Mouse (Mus musculus) kidney, embryonic 16.5 days (tissue): ENCODE data around the gene Flvcr2. TPM values are rescaled to one million over a fixed set of nuclear protein-coding genes. Genes with fewer than 3 reads are reported as not detected.

ENCODE experiments used
- ATAC-seq: fragments of 200-750 bp; cut with Nextera tagmentation; 2 replicates; pipeline ENCODE4 v1.8.0; 2017; ENCODE audit warnings: moderate TSS enrichment; ENCODE audit not compliant: low FRiP score, low TSS enrichment
- H3K27ac ChIP-seq: fragments of 300-500 bp; sonication (generic); 2 replicates; pipeline ENCODE4 v1.5.1; 2014; ENCODE audit warnings: low read length
- H3K27me3 ChIP-seq: fragments of 300-500 bp; sonication (generic); 2 replicates; pipeline ENCODE4 v1.6.1; 2014; ENCODE audit warnings: low read length, control low read depth, mixed read lengths; ENCODE audit not compliant: insufficient read depth
- H3K36me3 ChIP-seq: fragments of 300-500 bp; sonication (generic); 2 replicates; pipeline ENCODE4 v1.6.1; 2014; ENCODE audit warnings: low read length, control low read depth, mixed read lengths; ENCODE audit not compliant: insufficient read depth
- H3K4me1 ChIP-seq: fragments of 300-500 bp; sonication (generic); 2 replicates; pipeline ENCODE4 v1.6.1; 2014; ENCODE audit warnings: low read length, control low read depth, mixed read lengths; ENCODE audit not compliant: insufficient read depth
- H3K4me2 ChIP-seq: fragments of 300-500 bp; sonication (generic); replicated peaks from 2 replicates; pipeline ENCODE4 v1.6.1; 2014; ENCODE audit warnings: low read depth, low read length
- H3K4me3 ChIP-seq: fragments of 300-500 bp; sonication (generic); 2 replicates; pipeline ENCODE4 v1.5.1; 2014; ENCODE audit warnings: mild to moderate bottlenecking, low read length
- H3K9ac ChIP-seq: fragments of 300-500 bp; sonication (generic); replicated peaks from 2 replicates; pipeline ENCODE4 v1.6.1; 2014; ENCODE audit warnings: low read length
- H3K9me3 ChIP-seq: fragments of 300-500 bp; sonication (generic); 2 replicates; pipeline ENCODE4 v1.6.1; 2016; ENCODE audit warnings: low read length, control low read depth
- WGBS: fragments of 180-500 bp; shearing (Covaris S2); extraction: QIAGEN DNeasy Blood & Tissue Kit; methylation state at CpG from one replicate; pipeline ENCODE4 v1.1.7; 2014; 5-methylcytosine and 5-hydroxymethylcytosine counted together
- polyA plus RNA-seq: library from polyadenylated mRNA; unstranded; fragments of >200 nt; fragmentation: Nextera tagmentation; extraction: Ambion mirVana; gene quantifications from 2 replicates; pipeline ENCODE4 v1.2.1, GENCODE M21; 2015

Gene Flvcr2
- polyA plus RNA-seq, 1 experiment from 2014 or later = 7.1 TPM

DNA sequence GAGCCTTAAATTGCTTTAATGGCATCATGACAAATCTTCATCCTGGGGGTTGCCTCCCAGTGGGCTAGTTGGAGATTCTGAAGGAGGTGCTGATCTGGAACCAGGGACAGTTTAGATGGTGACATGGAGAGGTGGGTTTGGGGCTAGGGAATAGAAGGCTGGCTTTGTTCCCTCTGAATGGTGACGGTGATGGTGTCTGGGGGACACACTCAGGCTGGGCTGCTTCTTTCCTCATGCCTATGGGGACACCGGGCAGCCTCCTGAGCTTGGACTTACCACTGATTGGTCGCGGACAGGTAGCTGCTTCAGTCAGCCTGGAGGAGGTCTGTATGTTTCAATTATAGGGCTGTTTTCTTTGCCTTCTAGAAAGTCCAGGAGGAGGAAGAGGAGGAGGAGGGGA lies 65.3 kb downstream of the Flvcr2 start:
- Histone ChIP-seq H3K9ac (no peak overlapping the region), H3K4me3 (no peak overlapping the region), H3K36me3 (peaks cover 12% of the 10 kb centered on the region), H3K9me3 (no peaks in the 10 kb centered on the region), H3K4me1 (peaks cover 15% of the 10 kb centered on the region), H3K4me2 (no peak overlapping the region), H3K27ac (no peak overlapping the region), H3K27me3 (no peaks in the 10 kb centered on the region)
- no peak for ATAC-seq
- WGBS = 99% methylated on average over 4 of the region's 4 CpGs

DNA sequence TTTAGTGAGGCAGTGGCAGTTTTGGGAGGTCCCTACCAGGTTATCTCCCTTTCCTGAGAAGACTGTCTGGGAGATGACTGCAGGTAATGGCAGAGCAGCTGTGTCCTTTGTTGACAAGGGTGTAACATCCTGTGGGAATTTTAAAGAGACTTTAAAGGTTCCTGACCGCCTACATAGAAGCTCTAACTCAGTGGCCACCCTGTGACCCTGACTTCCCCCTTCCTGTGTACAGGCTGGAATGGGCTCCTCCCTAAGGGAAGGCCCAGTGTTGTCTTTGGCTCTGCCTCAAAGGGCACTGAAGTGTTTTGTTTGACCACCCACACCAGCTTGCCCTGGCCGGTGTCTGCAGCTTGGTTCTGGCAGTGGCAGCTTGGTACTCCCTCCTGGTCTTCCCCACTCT lies 67.3 kb downstream of the Flvcr2 start:
- H3K9ac ChIP-seq = no peak overlapping the region
- H3K27ac ChIP-seq = no peak overlapping the region
- H3K9me3 ChIP-seq = no peaks in the 10 kb centered on the region
- peaks cover 15% of the 10 kb centered on the region for H3K4me1 ChIP-seq
- H3K4me2 ChIP-seq = no peak overlapping the region
- no peaks in the 10 kb centered on the region for H3K27me3 ChIP-seq
- WGBS = 13% methylated on average over 2 of the region's 2 CpGs
- peak; percentile 92 for ATAC-seq
- no peak overlapping the region for H3K4me3 ChIP-seq
- peaks cover 20% of the 10 kb centered on the region for H3K36me3 ChIP-seq

DNA sequence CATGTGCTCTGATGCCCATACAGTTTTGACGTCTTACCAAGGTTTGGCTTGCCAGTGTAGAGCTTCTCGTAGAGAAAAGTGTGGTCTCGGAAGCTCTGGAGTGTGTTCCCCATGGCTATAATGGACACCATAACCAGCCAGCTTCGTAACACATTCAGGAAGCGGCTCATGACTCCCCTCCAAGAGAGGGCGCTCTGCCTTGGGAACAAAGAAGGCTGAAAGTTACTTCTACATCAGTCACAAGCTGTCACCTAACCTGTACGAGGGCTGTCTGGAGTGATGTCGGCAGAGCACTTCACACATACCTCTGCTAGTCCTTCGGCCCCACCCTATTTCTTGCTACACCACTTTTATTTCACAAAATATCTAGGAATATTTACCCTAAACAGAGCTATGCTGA lies 75.7 kb downstream of the Flvcr2 start:
- Histone ChIP-seq H3K4me1 (peaks cover 9% of the 10 kb centered on the region), H3K27me3 (no peaks in the 10 kb centered on the region), H3K4me2 (no peak overlapping the region), H3K36me3 (peaks cover 18% of the 10 kb centered on the region), H3K9ac (no peak overlapping the region), H3K27ac (no peak overlapping the region), H3K4me3 (no peak overlapping the region), H3K9me3 (no peaks in the 10 kb centered on the region)
- no peak for ATAC-seq
- 82% methylated on average over 9 of the region's 9 CpGs for WGBS

DNA sequence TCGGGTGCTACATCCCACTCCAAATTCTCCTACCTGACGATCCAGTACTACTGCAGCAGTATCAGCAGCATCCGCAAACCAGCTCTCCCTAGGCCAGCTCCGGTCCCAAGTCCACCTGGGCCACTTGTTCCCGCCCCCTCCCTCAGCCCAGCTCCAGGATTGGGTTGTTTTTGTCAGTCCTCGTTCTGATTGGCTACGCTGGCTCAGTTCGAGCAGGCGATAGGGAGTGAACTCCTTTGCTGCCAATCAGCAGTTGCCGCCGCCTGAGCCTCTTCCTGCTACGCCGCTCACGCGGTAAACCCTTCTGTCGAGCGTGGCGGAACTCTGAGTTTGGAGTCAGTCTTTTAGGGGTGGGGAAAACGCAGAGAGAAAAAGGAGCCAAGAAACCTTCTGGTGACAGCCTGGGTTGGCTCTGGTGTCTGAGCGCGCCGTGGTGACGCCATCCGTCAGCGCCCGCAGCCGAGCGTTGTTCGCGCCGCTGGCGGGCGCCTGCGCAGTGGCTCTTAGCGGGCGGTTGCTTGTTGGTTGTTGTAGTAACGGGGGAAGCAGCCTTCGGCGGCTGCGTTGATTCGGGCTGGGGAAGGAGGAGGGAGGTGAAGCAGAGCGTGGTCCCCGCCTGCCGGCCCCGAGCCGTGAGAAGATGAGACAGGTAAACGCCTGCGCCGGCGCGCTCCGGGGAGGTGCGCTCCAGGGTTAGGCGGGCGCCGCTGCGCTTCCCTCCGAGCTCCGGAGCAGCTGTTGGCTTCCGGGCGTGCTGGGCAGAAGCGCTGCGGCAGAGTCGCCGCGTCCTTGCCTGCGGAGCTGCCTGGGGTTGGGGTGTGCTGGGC lies 78.3 kb downstream of the Flvcr2 start, which contains the start of the genes Erg28 and Ttll5:
Gene Erg28, minus strand, starts transcription at position 113 of the 827 bp plus-strand sequence.
Gene Ttll5, plus strand, starts transcription at position 222 of the 827 bp plus-strand sequence.
- Histone ChIP-seq H3K4me3 (peak within 1 kb of the TSS; percentile 82), H3K9ac (peak within 1 kb of the TSS; percentile 77), H3K36me3 (peaks cover 9% of the 10 kb centered on the region), H3K4me2 (peak within 1 kb of the TSS; percentile 83), H3K9me3 (no peaks in the 10 kb centered on the region), H3K4me1 (peaks cover 9% of the 10 kb centered on the region), H3K27ac (peak within 1 kb of the TSS; percentile 98), H3K27me3 (no peaks in the 10 kb centered on the region)
- ATAC-seq = peak; percentile 99
- under 1% methylated on average over 63 of the region's 67 CpGs for WGBS

DNA sequence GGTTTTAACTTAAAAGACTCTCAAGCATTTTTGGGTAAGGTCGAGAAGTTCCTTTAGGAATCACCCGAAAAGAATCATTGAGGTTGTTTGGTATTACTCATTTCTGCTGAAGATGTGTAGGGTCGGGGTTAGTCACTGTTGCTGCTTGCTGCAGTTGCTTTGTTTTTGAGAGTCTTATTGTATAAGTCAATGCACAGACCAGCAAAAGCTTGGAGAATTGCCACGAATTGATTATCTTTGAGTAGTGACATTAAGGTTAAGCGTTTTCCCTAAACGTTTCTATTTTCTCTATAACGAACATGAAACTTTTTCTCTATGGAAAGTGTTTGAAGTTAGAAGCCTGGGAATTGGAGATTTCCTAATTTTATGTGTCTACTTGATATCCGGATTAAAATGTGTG lies 79.0 kb downstream of the Flvcr2 start:
- WGBS = 10% methylated on average over 8 of the region's 8 CpGs
- Histone ChIP-seq H3K27ac (peak overlapping the region; percentile 98), H3K4me2 (peak overlapping the region; percentile 83), H3K27me3 (no peaks in the 10 kb centered on the region), H3K36me3 (peaks cover 9% of the 10 kb centered on the region), H3K9ac (peak overlapping the region; percentile 77), H3K9me3 (no peaks in the 10 kb centered on the region), H3K4me1 (peaks cover 9% of the 10 kb centered on the region), H3K4me3 (peak overlapping the region; percentile 82)
- ATAC-seq = no peak

DNA sequence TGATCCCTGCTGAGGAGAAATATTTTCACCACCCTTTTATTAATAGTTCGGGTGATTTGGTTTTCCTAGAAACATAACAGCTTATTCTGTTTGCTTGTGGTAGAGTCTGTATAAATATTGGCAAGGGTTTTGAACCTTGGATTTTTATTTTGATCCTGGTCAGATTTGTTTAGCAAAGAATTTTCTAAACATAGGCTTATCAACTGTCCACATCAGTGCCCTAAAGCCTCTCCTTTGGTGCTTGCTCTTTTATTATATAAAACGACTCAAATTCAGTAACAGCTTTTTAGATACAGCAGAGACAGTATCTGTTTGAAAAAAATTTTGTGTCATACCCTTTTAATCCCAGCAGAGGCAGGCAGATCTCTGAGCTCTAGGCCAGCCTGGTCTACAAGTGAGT lies 79.5 kb downstream of the Flvcr2 start:
- H3K27me3 ChIP-seq = no peaks in the 10 kb centered on the region
- H3K36me3 ChIP-seq = peaks cover 9% of the 10 kb centered on the region
- H3K9ac ChIP-seq = no peak overlapping the region
- H3K4me3 ChIP-seq = no peak overlapping the region
- peaks cover 9% of the 10 kb centered on the region for H3K4me1 ChIP-seq
- H3K27ac ChIP-seq = no peak overlapping the region
- no peaks in the 10 kb centered on the region for H3K9me3 ChIP-seq
- no peak overlapping the region for H3K4me2 ChIP-seq
- ATAC-seq = no peak
- 75% methylated on average over 2 of the region's 2 CpGs for WGBS

DNA sequence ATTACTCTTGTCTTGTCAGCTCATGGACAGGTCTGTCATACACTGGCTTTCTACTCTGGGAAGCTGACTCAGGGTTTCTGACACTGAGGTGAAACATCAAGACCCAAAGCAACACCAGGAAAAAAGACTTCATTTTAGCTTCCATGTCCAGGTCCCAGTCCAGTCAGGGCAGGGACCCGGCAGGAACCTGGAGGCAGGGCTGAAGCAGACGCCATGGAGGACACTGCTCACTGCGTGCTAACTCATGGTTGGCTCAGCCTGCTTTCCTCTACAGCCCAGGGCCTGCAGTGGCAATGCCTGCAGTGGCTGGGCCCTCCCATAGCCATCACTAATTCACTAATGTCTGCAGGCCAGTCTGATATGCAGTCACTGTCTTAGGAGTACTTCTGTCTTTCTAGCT lies 82.5 kb downstream of the Flvcr2 start:
- Histone ChIP-seq H3K36me3 (peaks cover 16% of the 10 kb centered on the region), H3K4me2 (no peak overlapping the region), H3K9ac (no peak overlapping the region), H3K4me1 (peaks cover 1% of the 10 kb centered on the region), H3K27me3 (no peaks in the 10 kb centered on the region), H3K27ac (no peak overlapping the region), H3K4me3 (no peak overlapping the region), H3K9me3 (no peaks in the 10 kb centered on the region)
- ATAC-seq = no peak
- 81% methylated on average over 3 of the region's 3 CpGs for WGBS

DNA sequence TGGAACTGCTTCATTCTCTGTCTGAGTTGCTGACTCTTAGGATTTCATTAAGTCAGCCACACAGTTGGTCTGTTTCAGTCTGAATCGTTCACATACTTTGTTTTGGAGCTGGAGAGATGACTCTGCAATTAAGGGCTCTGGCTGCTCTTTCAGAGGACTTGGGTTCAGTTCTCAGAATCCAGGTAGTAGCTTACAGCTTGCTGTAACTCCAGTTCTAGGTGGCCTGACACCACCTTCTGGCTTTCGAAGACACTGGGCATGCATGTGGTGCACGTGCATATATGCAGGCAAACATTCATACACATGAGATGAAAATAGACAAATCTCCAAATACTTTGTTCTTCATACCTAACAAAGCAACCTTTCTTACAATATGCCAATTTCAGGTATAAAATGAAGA lies 83.5 kb downstream of the Flvcr2 start:
- Histone ChIP-seq H3K27me3 (no peaks in the 10 kb centered on the region), H3K4me3 (no peak overlapping the region), H3K4me1 (no peaks in the 10 kb centered on the region), H3K4me2 (no peak overlapping the region), H3K9me3 (no peaks in the 10 kb centered on the region), H3K27ac (no peak overlapping the region), H3K9ac (no peak overlapping the region), H3K36me3 (peaks cover 16% of the 10 kb centered on the region)
- no peak for ATAC-seq
- 89% methylated on average over 3 of the region's 3 CpGs for WGBS

DNA sequence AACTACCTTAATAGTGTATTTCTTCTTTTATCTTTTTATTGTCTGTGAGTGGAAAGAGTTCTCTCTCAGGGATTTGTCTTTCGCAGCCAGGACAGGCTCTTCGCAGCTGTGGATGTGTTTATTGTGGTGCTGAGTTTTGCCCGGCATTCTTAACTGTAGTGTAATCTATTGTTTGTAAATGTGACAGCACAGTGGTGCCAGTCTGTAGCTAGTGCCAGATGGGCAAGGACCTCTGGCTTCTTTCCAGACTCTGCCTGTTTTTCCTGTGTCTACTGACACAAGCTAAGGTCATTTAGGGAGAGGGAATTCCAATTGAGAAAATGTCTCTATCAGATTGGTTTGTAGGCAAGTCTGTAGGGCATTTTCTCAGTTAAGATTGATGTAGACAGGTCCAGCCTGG lies 84.4 kb downstream of the Flvcr2 start:
- H3K4me3 ChIP-seq = no peak overlapping the region
- peaks cover 16% of the 10 kb centered on the region for H3K36me3 ChIP-seq
- no peaks in the 10 kb centered on the region for H3K4me1 ChIP-seq
- H3K27me3 ChIP-seq = no peaks in the 10 kb centered on the region
- no peak overlapping the region for H3K9ac ChIP-seq
- H3K27ac ChIP-seq = no peak overlapping the region
- no peaks in the 10 kb centered on the region for H3K9me3 ChIP-seq
- H3K4me2 ChIP-seq = no peak overlapping the region
- ATAC-seq = no peak
- 90% methylated on average over 3 of the region's 3 CpGs for WGBS

DNA sequence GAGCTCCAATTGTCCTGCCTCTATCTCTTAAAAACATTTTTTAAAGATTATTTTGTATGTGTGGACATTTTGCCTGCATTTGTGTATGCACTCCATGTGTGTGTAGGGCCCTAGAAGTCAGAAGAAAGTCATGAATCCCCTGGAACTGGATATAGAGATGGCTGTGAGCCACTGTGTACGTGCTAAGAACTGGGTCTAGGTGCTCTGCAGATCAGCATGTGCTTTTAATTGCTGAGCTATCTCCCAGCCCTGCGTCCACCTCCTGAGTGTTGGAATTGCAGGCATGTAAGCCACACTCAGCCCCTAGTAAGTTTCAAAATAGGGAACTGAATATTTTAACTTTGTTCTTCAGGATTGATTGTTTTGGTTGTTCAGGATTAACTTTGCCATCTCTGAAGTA lies 88.2 kb downstream of the Flvcr2 start:
- H3K36me3 ChIP-seq = peaks cover 11% of the 10 kb centered on the region
- no peak overlapping the region for H3K9ac ChIP-seq
- no peaks in the 10 kb centered on the region for H3K9me3 ChIP-seq
- H3K27ac ChIP-seq = no peak overlapping the region
- H3K27me3 ChIP-seq = no peaks in the 10 kb centered on the region
- WGBS = 84% methylated on average over 2 of the region's 2 CpGs
- no peak overlapping the region for H3K4me2 ChIP-seq
- no peaks in the 10 kb centered on the region for H3K4me1 ChIP-seq
- ATAC-seq = no peak
- no peak overlapping the region for H3K4me3 ChIP-seq
